Mouse (Mus musculus): ENCODE data around the gene Adgre5.

GRCm38 (mm10) chr8:83698661-83699453, 42.3 kb downstream of the Adgre5 start, which contains the start of gene Pkn1:
- TF ChIP-seq GATA1 (IDR thresholded peaks at IDR 0.05; ENCODE audit: borderline replicate concordance, low read length) (no peak), FLI1 (IDR thresholded peaks at IDR 0.05; ENCODE audit: low read length) (no peak)
